Mouse (Mus musculus) splenic B cell, adult 2 months (primary cell): ENCODE measurements at regions not wholly inside any gene's neighbourhood (a gene's known extent, or its start where the extent isn't known, plus 50 kb on each side); places are given as distances from the start of the nearest gene placed in this dataset.
A peak's percentile ranks its signal among the peaks of the same experiment; 100 is the strongest.

ENCODE experiments used
- DNase-seq: peaks from one replicate; pipeline ENCODE4 v3.0.0-alpha.2; 2011; ENCODE audit warnings: low read depth, low spot score
- H3K27me3 ChIP-seq: 2 replicates; pipeline ENCODE4 v1.6.1; 2012; ENCODE audit warnings: mild to moderate bottlenecking, low read length, moderate library complexity, mixed read lengths; ENCODE audit not compliant: control insufficient read depth, poor library complexity, insufficient read depth, severe bottlenecking
- H3K36me3 ChIP-seq: 2 replicates; pipeline ENCODE4 v1.6.1; 2012; ENCODE audit warnings: mild to moderate bottlenecking, low read length, moderate library complexity, mixed read lengths; ENCODE audit not compliant: control insufficient read depth, poor library complexity, insufficient read depth, severe bottlenecking

GRCm38 (mm10) chr15:28081147-28081546 lies 55.5 kb upstream of the Trio start:
- H3K27me3 ChIP-seq, result no peaks in the 10 kb centered on the region
- DNase-seq, result peak; percentile 57
- H3K36me3 ChIP-seq, result no peaks in the 10 kb centered on the region

- no peak for DNase-seq
Measured at GRCm38 (mm10) chr15:28082411-28082810, 56.8 kb upstream of the Trio start.

GRCm38 (mm10) chr15:28105956-28106355 lies 80.3 kb upstream of the Trio start:
- H3K36me3 ChIP-seq, result no peaks in the 10 kb centered on the region

More at GRCm38 (mm10) chr15:28082411-28082810, 56.8 kb upstream of the Trio start:
- H3K36me3 ChIP-seq, result no peaks in the 10 kb centered on the region
- H3K27me3 ChIP-seq, result no peaks in the 10 kb centered on the region

GRCm38 (mm10) chr15:28109916-28110315 lies 84.3 kb upstream of the Trio start:
- Histone ChIP-seq H3K27me3 (no peaks in the 10 kb centered on the region), H3K36me3 (no peaks in the 10 kb centered on the region)
- DNase-seq, result no peak

More at GRCm38 (mm10) chr15:28105956-28106355, 80.3 kb upstream of the Trio start:
- no peaks in the 10 kb centered on the region for H3K27me3 ChIP-seq
- DNase-seq, result no peak

GRCm38 (mm10) chr15:28113491-28113890 lies 87.8 kb upstream of the Trio start:
- Histone ChIP-seq H3K36me3 (no peaks in the 10 kb centered on the region), H3K27me3 (no peaks in the 10 kb centered on the region)
- DNase-seq, result no peak

GRCm38 (mm10) chr15:28114180-28114747 lies 88.6 kb upstream of the Trio start:
- H3K27me3 ChIP-seq, result no peaks in the 10 kb centered on the region
- DNase-seq, result no peak
- no peaks in the 10 kb centered on the region for H3K36me3 ChIP-seq

GRCm38 (mm10) chr15:28126846-28127245 lies 76.7 kb upstream of the Dnah5 start:
- no peaks in the 10 kb centered on the region for H3K27me3 ChIP-seq
- H3K36me3 ChIP-seq, result no peaks in the 10 kb centered on the region
- DNase-seq, result no peak

GRCm38 (mm10) chr15:28129536-28129935 lies 74.0 kb upstream of the Dnah5 start:
- no peaks in the 10 kb centered on the region for H3K36me3 ChIP-seq
- no peak for DNase-seq
- no peaks in the 10 kb centered on the region for H3K27me3 ChIP-seq

GRCm38 (mm10) chr15:28131546-28131945 lies 72.0 kb upstream of the Dnah5 start:
- Histone ChIP-seq H3K27me3 (no peaks in the 10 kb centered on the region), H3K36me3 (no peaks in the 10 kb centered on the region)
- no peak for DNase-seq

GRCm38 (mm10) chr15:28133171-28133810 lies 70.3 kb upstream of the Dnah5 start:
- no peak for DNase-seq
- no peaks in the 10 kb centered on the region for H3K27me3 ChIP-seq

GRCm38 (mm10) chr15:28134206-28134605 lies 69.3 kb upstream of the Dnah5 start:
- Histone ChIP-seq H3K36me3 (no peaks in the 10 kb centered on the region), H3K27me3 (no peaks in the 10 kb centered on the region)
- no peak for DNase-seq

More at GRCm38 (mm10) chr15:28133171-28133810, 70.3 kb upstream of the Dnah5 start:
- no peaks in the 10 kb centered on the region for H3K36me3 ChIP-seq

- no peaks in the 10 kb centered on the region for H3K27me3 ChIP-seq
- H3K36me3 ChIP-seq, result no peaks in the 10 kb centered on the region
- no peak for DNase-seq
Measured at GRCm38 (mm10) chr15:28138806-28139205, 64.7 kb upstream of the Dnah5 start.

GRCm38 (mm10) chr15:28140301-28140700 lies 63.3 kb upstream of the Dnah5 start:
- DNase-seq, result no peak
- Histone ChIP-seq H3K27me3 (no peaks in the 10 kb centered on the region), H3K36me3 (no peaks in the 10 kb centered on the region)

GRCm38 (mm10) chr15:28141345-28141744 lies 62.2 kb upstream of the Dnah5 start:
- DNase-seq, result no peak
- no peaks in the 10 kb centered on the region for H3K27me3 ChIP-seq

GRCm38 (mm10) chr15:28144217-28144616 lies 59.3 kb upstream of the Dnah5 start:
- Histone ChIP-seq H3K36me3 (no peaks in the 10 kb centered on the region), H3K27me3 (no peaks in the 10 kb centered on the region)
- peak; percentile 19 for DNase-seq

More at GRCm38 (mm10) chr15:28141345-28141744, 62.2 kb upstream of the Dnah5 start:
- no peaks in the 10 kb centered on the region for H3K36me3 ChIP-seq
